Mouse (Mus musculus): ENCODE results near the gene Timmdc1. TPM values are rescaled to one million over a fixed set of nuclear protein-coding genes. Genes with fewer than 3 reads are reported as not detected.
A peak's percentile ranks its signal among the peaks of the same experiment; 100 is the strongest.

The Timmdc1 gene
- polyA plus RNA-seq, 1 experiment: 16.4 TPM

DNA sequence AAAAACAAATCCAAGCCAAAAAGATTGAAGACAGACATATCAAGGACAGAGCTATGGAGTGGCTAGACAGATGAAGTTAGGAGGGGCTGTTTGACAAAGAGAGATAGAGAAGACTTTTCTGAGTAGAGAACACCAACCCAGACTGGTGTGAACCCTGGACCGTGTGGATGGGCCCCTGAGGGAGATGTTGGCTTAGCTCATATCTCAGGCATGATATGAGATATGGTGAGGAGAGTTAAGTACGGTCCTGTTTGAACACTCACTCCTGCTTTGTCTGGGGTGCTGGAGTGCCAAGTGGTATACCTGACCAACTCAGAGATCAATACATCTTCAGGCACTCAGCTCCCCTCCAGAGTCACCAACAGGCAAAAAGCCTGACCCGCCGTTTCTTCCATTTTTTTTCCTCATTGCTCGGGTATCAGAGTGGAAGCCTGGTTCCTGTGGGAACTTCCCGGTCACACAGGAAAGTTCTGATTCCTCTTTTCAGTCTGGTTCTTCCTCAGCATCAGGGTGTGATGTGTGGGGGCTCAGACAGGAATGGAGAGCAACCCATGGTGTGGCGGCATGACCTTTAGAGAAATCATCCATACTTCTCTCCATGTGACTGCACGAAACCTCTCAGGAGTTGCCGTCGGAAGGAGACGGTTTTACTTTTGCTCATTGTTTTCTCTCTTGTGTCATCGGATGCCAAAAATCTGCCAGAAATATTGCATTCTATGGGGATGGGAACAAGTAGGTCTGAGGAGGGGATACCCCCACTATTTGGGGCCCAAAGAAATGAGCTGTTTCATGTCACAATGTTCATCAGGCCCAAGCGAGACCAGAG is 55.2 kb downstream of the Timmdc1 start:
- DNase-seq (ENCODE audit: extremely low spot score in 1 of 2, low spot score in 1 of 2): no peak

DNA sequence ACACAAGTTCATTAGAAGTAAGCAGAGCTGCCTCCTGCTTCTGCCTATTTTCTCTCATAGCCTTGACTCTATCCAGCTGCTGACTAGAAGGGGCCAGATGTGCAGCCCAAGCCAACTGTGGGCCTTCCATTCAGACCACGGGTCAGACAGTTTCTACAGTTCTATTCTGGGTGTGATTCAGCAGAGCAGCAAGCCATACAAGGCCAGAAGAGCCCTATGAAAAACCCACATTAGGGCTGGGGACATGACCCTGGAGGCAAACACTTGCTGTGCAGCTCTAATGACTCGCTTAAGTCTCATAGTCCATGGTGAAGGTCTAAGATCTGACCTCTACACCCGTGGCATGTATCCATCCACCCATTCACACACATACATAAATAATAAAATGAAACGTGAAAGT is 56.4 kb downstream of the Timmdc1 start:
- no peak for DNase-seq (ENCODE audit: extremely low spot score in 1 of 2, low spot score in 1 of 2)

DNA sequence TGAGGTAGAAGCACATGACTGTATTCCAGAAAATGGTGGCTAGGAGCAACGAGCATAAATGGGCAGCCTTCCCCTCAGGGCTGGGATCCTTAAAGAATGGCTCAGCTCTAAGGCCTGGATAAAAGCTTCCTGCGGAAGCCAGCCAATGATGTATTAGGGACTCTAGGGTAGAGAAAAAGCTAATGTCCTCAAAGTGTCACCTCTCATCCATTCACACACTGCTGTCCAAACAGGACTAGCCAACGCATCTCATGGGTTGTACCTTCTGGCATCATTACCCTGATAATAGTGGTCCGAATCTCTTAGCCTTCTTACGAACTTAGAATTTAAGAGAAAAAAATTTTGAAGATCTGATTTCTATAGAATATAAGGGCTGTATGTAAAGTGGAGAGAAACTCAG is 59.2 kb downstream of the Timmdc1 start:
- DNase-seq (ENCODE audit: extremely low spot score in 1 of 2, low spot score in 1 of 2): no peak

DNA sequence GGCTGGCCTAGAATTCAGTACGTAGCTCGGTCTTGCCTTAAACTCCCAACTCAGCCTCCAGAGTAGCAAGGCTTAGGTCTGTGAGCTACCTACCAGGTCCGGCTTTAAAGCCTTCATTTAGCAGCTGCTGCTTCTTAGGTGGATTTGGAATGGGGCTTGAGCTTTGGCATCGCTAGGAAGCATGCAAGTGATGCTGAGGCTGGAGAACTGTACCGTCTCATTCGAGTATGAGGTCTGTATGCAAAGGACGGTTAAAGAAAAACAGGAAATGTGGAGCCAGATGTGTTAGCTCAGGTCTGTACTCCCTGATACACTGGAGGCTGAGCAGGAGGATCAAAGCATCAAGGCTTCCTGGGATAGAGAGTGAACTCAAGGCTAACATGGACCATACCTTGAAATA is 60.3 kb downstream of the Timmdc1 start:
- DNase-seq (ENCODE audit: extremely low spot score in 1 of 2, low spot score in 1 of 2): no peak

DNA sequence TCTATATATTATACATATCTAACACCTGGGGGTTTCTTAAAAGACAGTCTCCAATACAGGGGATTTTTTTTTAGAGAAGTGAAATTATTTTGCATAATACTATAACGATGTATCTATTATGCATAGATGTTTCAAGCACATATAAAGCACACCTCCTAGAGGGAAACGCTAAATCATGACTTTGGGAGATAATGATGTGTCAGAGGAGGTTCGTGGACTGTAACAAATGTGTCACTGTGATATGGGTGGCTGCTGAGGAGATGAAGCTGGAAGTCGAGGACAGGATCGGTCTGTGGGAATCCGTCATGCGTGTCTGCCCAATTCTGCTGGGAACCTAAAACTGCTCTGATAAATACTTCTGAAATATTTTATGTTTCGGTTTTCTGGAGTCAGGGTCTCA is 60.7 kb downstream of the Timmdc1 start:
- no peak for DNase-seq (ENCODE audit: extremely low spot score in 1 of 2, low spot score in 1 of 2)

DNA sequence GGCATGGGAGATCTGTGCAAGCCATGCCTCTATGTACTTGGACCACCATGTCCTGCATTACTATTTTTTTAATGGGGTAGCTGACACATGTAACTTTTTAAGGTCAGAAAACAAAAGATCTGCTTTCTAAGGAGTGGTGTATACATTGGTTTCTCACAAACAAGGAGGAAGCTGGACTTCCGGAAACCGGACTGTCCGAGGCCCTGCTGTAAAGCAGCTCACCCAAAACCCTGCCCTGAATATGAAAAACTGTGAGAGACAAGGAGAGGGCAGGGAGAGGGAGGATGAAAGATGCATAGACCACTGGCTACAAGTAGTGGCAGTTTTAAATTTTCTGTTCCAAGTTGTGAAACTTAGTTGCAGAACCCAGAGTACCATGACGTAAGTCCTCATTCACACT is 62.5 kb downstream of the Timmdc1 start:
- no peak for DNase-seq (ENCODE audit: extremely low spot score in 1 of 2, low spot score in 1 of 2)

DNA sequence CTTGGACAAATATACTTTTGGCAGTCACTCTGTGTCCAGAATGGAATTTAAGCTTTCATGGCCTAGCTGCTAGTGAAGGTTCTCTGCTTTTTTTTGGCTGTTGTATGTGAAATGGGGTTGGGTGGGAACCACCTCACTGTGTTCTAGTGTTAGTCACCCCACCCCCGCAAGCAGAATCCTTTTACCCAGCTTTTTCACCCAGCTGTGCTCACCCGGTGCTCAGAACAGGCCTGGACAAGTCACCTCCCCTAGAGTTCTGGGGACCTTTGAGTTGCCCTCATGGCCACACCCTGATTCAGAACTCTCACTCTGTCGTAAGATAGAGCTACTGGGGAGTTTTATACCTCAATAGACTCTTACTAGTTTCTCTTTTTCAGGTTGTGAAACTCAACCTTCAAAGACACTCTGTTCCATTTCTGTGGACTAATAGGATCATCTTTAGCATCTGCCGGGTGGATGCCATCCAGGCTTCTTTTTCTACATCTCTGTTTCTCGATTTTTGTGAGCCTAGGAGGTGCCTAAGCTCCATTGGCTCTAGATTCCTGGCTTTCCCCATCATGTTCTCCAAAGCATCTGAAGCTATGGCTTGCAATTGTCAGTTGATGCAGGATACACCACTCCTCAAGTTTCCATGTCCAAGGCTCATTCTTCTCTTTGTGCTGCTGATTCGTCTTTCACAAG is 63.7 kb downstream of the Timmdc1 start:
- DNase-seq (ENCODE audit: extremely low spot score in 1 of 2, low spot score in 1 of 2): no peak

DNA sequence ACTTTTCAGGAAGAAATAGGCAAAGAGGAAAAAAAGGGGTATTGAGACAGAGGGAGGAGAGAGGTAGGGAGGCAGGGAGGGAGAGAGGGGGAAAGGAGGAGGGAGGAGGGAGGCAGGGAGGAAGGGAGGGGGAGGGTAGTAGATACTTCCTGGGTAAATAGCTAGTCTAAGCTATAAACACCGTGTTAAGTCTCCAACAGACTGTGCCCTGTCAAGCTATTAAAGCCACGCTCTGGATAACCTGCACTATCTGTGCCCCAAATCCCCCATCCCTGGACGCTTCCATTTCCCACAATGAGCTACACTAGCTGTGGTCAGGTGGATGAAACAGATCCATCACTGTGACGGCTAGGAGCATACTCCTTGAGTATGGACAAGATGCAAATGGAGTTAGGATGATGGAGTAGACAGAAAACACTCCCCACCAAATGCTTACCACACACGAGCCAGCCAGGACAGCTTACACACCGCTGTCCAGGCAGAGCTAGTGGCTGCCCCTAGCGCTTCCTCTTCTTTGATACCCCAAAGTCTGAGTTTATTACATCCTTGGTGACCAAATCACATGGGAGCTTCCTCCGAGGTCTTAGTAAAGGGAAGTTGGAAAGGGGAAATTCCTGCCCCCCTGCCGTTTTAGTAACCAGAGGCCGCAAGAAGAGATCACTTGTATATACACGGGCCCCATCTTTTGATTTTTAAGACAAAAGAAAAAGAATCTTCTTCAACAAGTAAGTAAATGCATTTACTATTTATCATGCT is 65.5 kb downstream of the Timmdc1 start:
- no peak for DNase-seq (ENCODE audit: extremely low spot score in 1 of 2, low spot score in 1 of 2)

DNA sequence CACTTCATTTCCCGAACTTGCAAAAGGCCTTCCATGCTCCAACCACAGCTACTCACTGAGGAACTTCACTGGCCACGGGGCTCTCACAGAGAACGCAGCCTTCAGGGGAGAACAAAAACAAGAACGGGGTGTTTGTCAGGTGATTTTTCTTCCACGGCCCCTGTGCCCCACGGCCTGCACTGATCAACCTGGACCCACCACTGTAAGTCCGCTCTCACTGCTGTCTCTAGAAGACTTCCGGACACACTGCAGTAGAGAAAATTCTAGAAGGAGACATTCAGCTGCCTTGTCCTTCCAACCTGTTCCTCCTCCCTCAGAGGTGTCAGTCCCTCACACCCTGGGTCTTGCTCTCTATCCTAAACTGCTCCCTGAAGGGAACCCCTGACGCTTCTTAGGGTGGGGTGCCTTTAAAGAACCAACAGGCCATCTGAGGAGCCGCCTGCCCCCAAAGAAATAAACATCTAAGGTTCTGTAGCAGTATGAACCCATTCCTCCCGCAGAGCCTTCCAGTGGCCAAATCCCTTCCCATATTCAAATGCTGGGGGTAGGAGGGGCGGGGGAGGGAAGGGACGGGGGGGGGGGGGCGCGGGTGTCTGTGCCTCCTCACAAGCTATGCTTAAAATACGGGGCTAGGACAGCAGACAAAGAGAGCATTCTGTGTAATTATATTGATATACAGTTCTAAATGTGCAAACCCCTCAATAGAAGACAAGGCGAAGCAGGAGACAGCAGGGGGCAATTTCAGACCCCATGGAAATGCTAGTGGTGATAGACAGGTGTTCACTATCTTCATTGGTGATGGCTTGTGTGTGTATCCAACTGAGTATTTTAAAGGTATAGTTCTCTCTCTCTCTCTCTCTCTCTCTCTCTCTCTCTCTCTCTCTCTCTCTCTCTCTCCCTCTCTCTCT is 66.7 kb downstream of the Timmdc1 start, which contains the start of gene Cd80:
Gene Cd80 (plus strand): TSS at position 51 of the 908 bp plus-strand sequence.
- DNase-seq (ENCODE audit: extremely low spot score in 1 of 2, low spot score in 1 of 2): no peak

DNA sequence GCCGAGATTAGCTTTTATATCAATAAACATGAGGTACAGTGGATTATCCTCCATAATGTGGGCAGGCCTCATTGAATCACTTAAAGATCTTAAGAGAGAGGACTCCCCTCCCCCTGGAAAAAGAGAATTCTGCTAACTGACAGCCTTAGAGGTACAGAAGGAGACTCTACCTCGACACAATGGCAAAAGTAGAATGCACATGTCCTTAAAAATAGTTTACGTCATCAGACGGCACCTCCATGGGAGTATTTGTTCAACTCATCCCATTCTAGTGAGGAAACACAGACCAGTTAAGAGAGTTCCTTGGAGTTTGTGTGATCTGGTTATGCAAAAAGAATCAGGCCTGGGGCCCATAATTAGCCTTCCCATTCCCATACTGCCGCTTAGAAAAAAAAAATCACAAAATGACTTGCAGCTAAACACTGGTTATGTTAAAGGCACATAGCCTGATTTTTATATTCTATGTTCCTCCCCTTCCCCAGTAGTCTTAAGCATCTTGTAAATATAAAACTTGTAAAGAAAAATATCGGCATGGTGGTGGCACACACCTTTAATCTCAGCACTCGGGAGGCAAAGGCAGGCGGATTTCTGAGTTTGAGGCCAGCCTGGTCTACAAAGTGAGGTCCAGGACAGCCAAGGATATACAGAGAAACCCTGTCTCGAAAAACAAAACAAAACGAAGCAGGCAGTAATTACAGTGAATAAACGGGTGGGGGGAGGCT is 67.8 kb downstream of the Timmdc1 start:
- no peak for DNase-seq (ENCODE audit: extremely low spot score in 1 of 2, low spot score in 1 of 2)

DNA sequence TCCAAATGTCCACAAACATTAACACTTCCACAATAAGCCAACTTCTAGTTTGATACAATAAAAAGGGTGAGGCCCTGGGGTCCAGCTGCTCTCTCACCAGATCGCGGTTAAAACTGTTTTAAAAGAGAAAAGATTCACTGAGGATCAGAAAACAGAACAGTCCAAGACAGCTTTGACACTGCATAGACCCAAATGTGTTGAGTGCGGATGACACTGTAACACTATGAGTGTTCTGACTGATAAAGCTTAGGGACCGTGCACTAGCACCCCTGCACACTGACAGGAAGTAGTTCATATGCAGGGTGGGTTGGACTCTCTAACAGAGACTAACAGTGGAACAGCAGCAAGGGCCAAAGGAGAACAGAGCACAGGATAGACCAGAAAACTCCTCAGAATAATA is 68.5 kb downstream of the Timmdc1 start:
- DNase-seq (ENCODE audit: extremely low spot score in 1 of 2, low spot score in 1 of 2): no peak

DNA sequence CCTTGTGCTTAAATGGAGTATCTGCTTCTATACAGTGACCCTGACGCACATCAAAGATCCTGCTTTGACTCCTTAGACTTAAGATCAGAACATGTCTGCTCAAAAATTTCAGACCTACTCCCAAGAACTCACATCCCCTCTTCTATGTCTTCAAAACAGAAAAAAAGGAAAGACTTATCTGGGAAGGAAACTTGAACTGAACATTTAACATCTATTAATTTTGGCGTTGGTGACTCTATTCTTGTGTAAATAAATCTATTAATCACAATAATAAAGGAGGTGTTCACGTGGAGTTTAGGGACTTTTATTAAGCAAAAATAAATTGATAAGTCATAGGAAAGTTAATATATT is 69.3 kb downstream of the Timmdc1 start:
- no peak for DNase-seq (ENCODE audit: extremely low spot score in 1 of 2, low spot score in 1 of 2)

DNA sequence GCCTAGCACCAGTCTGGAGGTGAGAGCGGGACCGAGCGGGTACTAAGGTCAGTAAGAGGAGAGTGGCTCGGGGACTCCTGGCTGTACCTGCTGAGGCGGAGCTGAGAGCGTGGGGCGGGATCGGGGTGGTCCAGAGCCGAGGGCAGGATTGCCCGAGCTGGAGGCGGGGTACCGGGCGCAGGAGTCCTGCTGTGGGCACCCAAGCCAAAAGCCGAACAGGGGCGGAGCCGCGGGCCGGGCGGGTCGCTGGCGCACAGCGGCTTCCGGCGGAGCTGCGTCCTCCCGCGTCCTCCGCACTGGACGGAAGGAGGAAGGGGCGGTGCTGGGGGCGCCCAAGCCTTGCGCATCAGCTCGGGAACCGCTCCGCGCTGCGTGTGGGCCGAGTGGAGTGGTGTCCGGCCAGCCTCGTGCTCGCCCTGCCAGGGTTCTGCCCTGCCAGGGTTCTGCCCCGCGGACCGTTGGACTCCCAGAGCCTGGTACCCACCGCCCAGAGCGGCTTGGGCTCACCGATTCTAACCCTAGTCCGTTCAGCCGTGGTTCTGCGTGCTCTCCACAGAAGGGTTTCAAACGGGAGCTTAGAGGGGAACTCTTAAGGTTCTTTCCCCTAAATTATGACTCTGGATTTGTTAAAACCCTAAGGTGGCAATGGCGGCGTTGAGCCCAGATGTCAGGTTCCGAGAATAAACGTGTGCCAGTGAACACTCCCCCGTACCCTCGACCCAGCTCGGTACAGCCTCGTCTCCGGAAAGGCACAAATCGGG is 69.8 kb downstream of the Timmdc1 start, which contains the start of gene Adprh:
Gene Adprh (minus strand): TSS at position 262 of the 761 bp plus-strand sequence.
- peak; percentile 75 to 91 for DNase-seq (ENCODE audit: extremely low spot score in 1 of 2, low spot score in 1 of 2)

DNA sequence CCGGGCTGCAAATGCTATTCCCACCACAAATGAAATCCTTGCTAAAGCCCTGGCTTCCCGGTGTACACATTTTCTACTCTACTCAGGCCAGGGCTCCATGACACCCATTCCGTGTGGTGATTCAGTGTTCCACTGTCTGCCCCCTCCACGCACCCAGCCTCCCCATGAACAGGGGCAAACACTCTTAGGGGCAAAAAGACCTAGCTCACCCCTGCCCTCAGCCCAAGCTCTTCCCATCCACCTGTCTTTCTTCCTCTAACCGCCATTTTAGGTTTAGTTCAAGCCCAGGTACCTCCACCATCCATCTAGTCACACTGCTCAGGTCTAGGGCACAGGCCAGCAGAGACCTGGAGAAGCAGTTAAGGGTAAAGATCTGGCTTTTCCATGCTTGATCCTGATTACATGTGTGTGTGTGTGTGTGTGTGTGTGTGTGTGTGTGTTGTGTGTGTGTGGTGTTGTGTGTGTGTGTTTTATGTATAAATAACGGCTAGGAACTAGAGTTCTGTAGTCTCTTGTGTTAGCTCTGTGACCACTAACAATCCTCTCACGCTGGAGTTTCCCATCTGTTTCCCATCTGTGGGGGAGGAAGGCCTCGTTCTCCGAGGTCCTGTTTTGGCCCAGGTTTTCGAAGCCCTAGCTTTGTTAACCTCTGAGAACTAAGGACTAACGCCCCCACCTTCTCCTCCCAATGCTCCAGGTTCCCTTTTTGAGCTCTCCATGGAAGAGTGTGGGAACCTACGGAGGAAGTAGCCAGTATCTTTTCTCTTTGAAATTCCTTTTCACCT is 70.8 kb downstream of the Timmdc1 start:
- no peak for DNase-seq (ENCODE audit: extremely low spot score in 1 of 2, low spot score in 1 of 2)

DNA sequence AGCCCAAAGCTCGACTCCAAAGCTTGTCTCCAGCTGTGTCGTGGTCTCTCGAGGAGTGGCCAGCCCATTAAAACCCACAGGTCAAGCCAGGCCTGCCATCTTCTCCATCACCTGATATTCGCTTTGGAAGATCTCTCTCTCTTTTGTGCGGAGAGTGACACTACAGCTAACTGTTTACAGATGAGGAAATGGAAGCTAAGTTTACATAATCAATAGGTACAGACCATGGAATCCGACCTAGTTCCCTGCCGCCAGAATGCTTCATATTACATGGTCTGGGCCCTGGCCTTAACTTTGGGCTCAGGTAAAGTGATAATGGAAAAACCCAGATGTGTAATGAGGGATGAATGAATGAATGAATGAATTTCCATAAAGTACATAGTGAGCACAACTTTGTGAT is 71.8 kb downstream of the Timmdc1 start:
- no peak for DNase-seq (ENCODE audit: extremely low spot score in 1 of 2, low spot score in 1 of 2)

DNA sequence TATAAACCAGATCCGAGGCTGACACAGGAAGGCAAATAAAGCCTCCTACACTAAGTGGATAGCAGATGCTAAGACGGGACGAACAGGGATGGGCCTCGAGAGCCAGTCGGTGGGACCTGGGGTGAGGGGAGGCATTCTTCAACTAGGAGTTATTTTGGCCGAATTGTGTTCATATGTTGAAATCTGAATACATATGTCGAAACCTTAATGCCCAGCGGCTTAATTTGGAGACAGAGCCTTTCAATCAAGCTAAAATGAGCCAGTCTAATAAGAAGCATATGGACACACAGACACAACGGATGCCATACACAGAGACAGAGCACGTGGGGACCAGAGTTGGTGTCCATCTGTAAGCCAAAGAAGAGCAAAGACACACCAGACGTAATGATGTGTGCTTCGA is 74.0 kb downstream of the Timmdc1 start:
- no peak for DNase-seq (ENCODE audit: extremely low spot score in 1 of 2, low spot score in 1 of 2)

All from frontal cortex, adult 2 months (tissue).